In genomic region chr19:47794331-47794730, GRCm38 (mm10) we compare ENCODE assay signal across 25 mouse cellular contexts.
DNase-seq lines count a peak whose midpoint lies in the region; ATAC-seq lines count a peak whose summit lies in the region.
"Had no signal": no experiment of that assay in that cellular context is flagged by ENCODE, and none has a peak within 500 bp of the region (broad histone marks: within the 10 kb centered on the region; RNA-seq: fewer than 3 reads in every experiment).

No protein-coding gene starts in this region.

- H3K4me2 ChIP-seq in forebrain, embryonic 11.5 days (ENCODE audit: low read depth, low read length, severe bottlenecking): no peak overlapping the region
- H3K4me2 ChIP-seq: embryonic facial prominence, embryonic 12.5 days; heart, embryonic 11.5 days; hindbrain, embryonic 12.5 days; liver, embryonic 15.5 days; lung, embryonic 15.5 days had no signal

- H3K27me3 ChIP-seq in forebrain, embryonic 10.5 days (ENCODE audit: poor library complexity, severe bottlenecking): no peaks in the 10 kb centered on the region
- no peaks in the 10 kb centered on the region for H3K27me3 ChIP-seq in forebrain, embryonic 11.5 days (ENCODE audit: control insufficient read depth, insufficient read depth, low read length)
- H3K27me3 ChIP-seq: embryonic facial prominence, embryonic 12.5 days; hindbrain, embryonic 12.5 days; liver, embryonic 15.5 days; lung, embryonic 15.5 days had no signal

- peak overlapping the region; percentile 67; the same call in 1 of the 2 replicates for H3K27ac ChIP-seq in forebrain, embryonic 10.5 days
- H3K27ac ChIP-seq in forebrain, embryonic 11.5 days (ENCODE audit: low read depth, low read length): no peak overlapping the region
- H3K27ac ChIP-seq: embryonic facial prominence, embryonic 12.5 days; hindbrain, embryonic 12.5 days; limb, embryonic 10.5 days; liver, embryonic 15.5 days; lung, embryonic 15.5 days; macrophage; stomach, postnatal 0 days had no signal

- no peak overlapping the region for H3K9ac ChIP-seq in forebrain, embryonic 11.5 days (ENCODE audit: low read length)
- H3K9ac ChIP-seq: embryonic facial prominence, embryonic 12.5 days; hindbrain, embryonic 12.5 days; liver, embryonic 15.5 days; lung, embryonic 15.5 days had no signal

- H3K4me3 ChIP-seq in forebrain, embryonic 10.5 days: no peak overlapping the region
- H3K4me3 ChIP-seq in forebrain, embryonic 11.5 days (ENCODE audit: low read depth, low read length): no peak overlapping the region
- H3K4me3 ChIP-seq: embryonic facial prominence, embryonic 12.5 days; erythroblast, embryonic 14.5 days; hindbrain, embryonic 12.5 days; limb, embryonic 10.5 days; liver, embryonic 15.5 days; lung, embryonic 15.5 days had no signal

- H3K9me3 ChIP-seq in forebrain, embryonic 10.5 days: no peaks in the 10 kb centered on the region
- no peaks in the 10 kb centered on the region for H3K9me3 ChIP-seq in forebrain, embryonic 11.5 days (ENCODE audit: control insufficient read depth, low read length)
- H3K9me3 ChIP-seq: embryonic facial prominence, embryonic 12.5 days; hindbrain, embryonic 12.5 days; limb, embryonic 10.5 days; liver, embryonic 15.5 days; lung, embryonic 15.5 days had no signal

- no peaks in the 10 kb centered on the region for H3K36me3 ChIP-seq in forebrain, embryonic 10.5 days (replicated peaks)
- no peaks in the 10 kb centered on the region for H3K36me3 ChIP-seq in forebrain, embryonic 11.5 days (ENCODE audit: control insufficient read depth, insufficient read depth, low read length)
- H3K36me3 ChIP-seq: embryonic facial prominence, embryonic 12.5 days; hindbrain, embryonic 12.5 days; limb, embryonic 10.5 days; liver, embryonic 15.5 days; lung, embryonic 15.5 days had no signal

- 24% methylated on average over 5 of the region's 5 CpGs for WGBS in forebrain, embryonic 10.5 days
- 15% methylated on average over 4 of the region's 5 CpGs for WGBS in forebrain, embryonic 11.5 days

- no peak for ATAC-seq in forebrain, embryonic 11.5 days (replicated peaks; ENCODE audit: low FRiP score)
- ATAC-seq: forebrain, embryonic 14.5 days; inflammation-experienced regulatory T-cells, adult 6 months had no signal

- no peak for DNase-seq in forebrain, embryonic 10.5 days (ENCODE audit: extremely low spot score, low spot score)
- DNase-seq in forebrain, embryonic 11.5 days (ENCODE audit: low spot score): no peak
- DNase-seq in A20 (ENCODE audit: low read depth, low spot score): peak; percentile 75
- peak; percentile 47 for DNase-seq in ES-CJ7 (ENCODE audit: low read depth, low spot score)
- peak; percentile 57 for DNase-seq in retina, embryonic 14.5 days (ENCODE audit: low spot score)
- no peak for DNase-seq in layer of hippocampus, postnatal 25 days (ENCODE audit: extremely low spot score in 1 of 2, low spot score in 1 of 2)
- no peak for DNase-seq in lung, postnatal 36 days
- DNase-seq: adrenal gland, postnatal 36 days; cerebellum, adult 11 months; cerebellum, postnatal 25 days; kidney, adult 18-20 months; kidney, postnatal 10 days; liver; thymus, adult 2 months had no signal

- peaks cover 45% of the 10 kb centered on the region for H3K4me1 ChIP-seq in forebrain, embryonic 10.5 days
- H3K4me1 ChIP-seq in forebrain, embryonic 11.5 days (replicated peaks; ENCODE audit: control insufficient read depth, insufficient read depth, low read length): 0 out of 2 replicates have a peak, but pooled peaks cover 4% of the 10 kb centered on the region
- H3K4me1 ChIP-seq: embryonic facial prominence, embryonic 12.5 days; liver, embryonic 15.5 days; lung, embryonic 15.5 days had no signal

Comparison
In these comparisons a context has a peak if more than half of its experiments do, and no peak if none do; other contexts are left out.
1. DNase-seq: peak in A20 (single experiment), ES-CJ7 (single experiment) and retina, embryonic 14.5 days (single experiment); none in forebrain, embryonic 10.5 days (single experiment), forebrain, embryonic 11.5 days (single experiment), layer of hippocampus, postnatal 25 days (0 of 2) and lung, postnatal 36 days (single experiment).